Mouse (Mus musculus): ENCODE measurements at regions not wholly inside any gene's neighbourhood (a gene's known extent, or its start where the extent isn't known, plus 50 kb on each side); places are given as distances from the start of the nearest gene placed in this dataset.

GRCm38 (mm10) chr2:80966766-80967165 is 349.7 kb downstream of the Nup35 start:
- no peak for TF ChIP-seq POLR2A (IDR thresholded peaks at IDR 0.05; ENCODE audit: extremely low read depth, insufficient read depth, low read length)
- no peak for TF ChIP-seq CTCF (IDR thresholded peaks at IDR 0.05; ENCODE audit: extremely low read depth, insufficient read depth, low read length)
